Mouse (Mus musculus) thymus, adult 2 months (tissue): Measurements from ENCODE around the gene Fndc3b. TPM values are rescaled to one million over a fixed set of nuclear protein-coding genes. Genes with fewer than 3 reads are reported as not detected.

ENCODE experiments used
- DNase-seq: peaks from one replicate; pipeline ENCODE4 v3.0.0; 2021
- H3K27ac ChIP-seq: fragments of 200-500 bp; 2 replicates; pipeline ENCODE4 v1.5.1; 2012; ENCODE audit warnings: low read length, control low read depth; ENCODE audit not compliant: control insufficient read depth, insufficient read depth
- H3K27me3 ChIP-seq: fragments of 200-500 bp; 2 replicates; pipeline ENCODE4 v1.6.1; 2012; ENCODE audit warnings: mild to moderate bottlenecking, low read length, moderate library complexity, mixed read lengths; ENCODE audit not compliant: control insufficient read depth, insufficient read depth
- H3K36me3 ChIP-seq: fragments of 200-500 bp; 2 replicates; pipeline ENCODE4 v1.6.1; 2012; ENCODE audit warnings: mild to moderate bottlenecking, low read length, moderate library complexity; ENCODE audit not compliant: control insufficient read depth, insufficient read depth
- H3K4me1 ChIP-seq: fragments of 200-500 bp; replicated peaks from 2 replicates; pipeline ENCODE4 v1.6.1; 2012; ENCODE audit warnings: low read length; ENCODE audit not compliant: control insufficient read depth, insufficient read depth
- H3K4me3 ChIP-seq: fragments of 200-500 bp; 2 replicates; pipeline ENCODE4 v1.5.1; 2012; ENCODE audit warnings: mild to moderate bottlenecking, low read length, control low read depth, moderate library complexity; ENCODE audit not compliant: control insufficient read depth, insufficient read depth
- CTCF ChIP-seq: fragments of 200-500 bp; IDR thresholded peaks from 2 replicates; pipeline ENCODE4 v1.5.1; 2012; ENCODE audit warnings: mild to moderate bottlenecking, control low read depth, low read length, moderate library complexity, borderline replicate concordance; ENCODE audit not compliant: control insufficient read depth, poor library complexity, insufficient read depth; ENCODE audit errors: extremely low read depth
- POLR2A ChIP-seq: fragments of 200-500 bp; IDR thresholded peaks from 2 replicates; pipeline ENCODE4 v1.6.1; 2012; ENCODE audit warnings: mild to moderate bottlenecking, low read length, control low read depth, moderate library complexity; ENCODE audit not compliant: control insufficient read depth, poor library complexity, insufficient read depth; ENCODE audit errors: extremely low read depth
- WGBS: fragments of 180-500 bp; shearing (Covaris S2); methylation state at CpG from one replicate; pipeline ENCODE4 v1.1.7; 2018; 5-methylcytosine and 5-hydroxymethylcytosine counted together
- polyA plus RNA-seq: library from polyadenylated mRNA; depleted of rRNA; stranded (reverse); fragments of >200 nt; gene quantifications from 2 replicates; pipeline ENCODE4 v1.2.3, GENCODE M21; 2012

Fndc3b gene
- polyA plus RNA-seq, 1 experiment: 4.7 TPM

DNA sequence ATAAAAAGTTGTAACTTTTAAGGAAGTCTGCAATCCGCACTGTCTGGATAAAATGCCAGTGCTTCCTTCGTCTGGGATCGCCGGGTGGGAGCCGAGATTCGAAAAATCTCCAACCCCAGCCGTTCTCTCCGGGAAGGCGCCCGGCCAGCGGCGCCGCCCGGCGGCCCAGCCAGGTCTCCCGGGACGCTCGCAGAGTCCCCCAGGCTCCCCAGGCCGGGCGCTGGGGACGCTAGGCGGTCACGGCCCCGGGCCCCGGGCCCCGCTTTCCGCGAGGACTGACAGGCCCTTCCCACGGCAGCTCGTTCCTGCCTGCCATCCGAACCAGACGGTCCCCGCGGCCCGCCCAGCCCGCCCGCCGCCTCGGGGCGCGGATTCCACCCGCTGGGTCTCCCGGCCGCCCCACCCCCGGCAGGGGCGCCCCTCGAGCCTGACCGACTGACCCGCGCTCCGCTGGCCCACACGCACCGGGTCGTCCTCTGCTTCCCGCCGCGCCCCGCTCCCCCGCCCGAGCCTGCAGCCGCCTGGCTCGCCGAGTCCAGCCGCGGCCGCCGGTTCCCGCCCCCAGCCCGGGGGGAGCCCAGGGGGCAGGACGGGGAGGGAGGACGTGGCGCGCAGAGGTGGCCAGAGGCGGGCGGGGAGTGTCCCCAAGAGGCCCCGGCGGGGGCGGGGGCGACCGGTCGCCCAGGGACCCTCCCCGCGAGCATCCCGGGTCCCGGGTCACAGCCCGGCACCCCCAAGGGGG is 1.0 kb downstream of the Fndc3b start:
- Histone ChIP-seq H3K27me3 (peaks cover 13% of the 10 kb centered on the region), H3K4me3 (peak overlapping the region; percentile 73), H3K27ac (no peak overlapping the region; the same call in 1 of the 2 replicates), H3K4me1 (peaks cover 4% of the 10 kb centered on the region; the same call in 1 of the 2 replicates), H3K36me3 (no peaks in the 10 kb centered on the region)
- DNase-seq: peak; percentile 17
- WGBS: 2% methylated on average over 72 of the region's 86 CpGs
- TF ChIP-seq POLR2A (no peak), CTCF (no peak)

DNA sequence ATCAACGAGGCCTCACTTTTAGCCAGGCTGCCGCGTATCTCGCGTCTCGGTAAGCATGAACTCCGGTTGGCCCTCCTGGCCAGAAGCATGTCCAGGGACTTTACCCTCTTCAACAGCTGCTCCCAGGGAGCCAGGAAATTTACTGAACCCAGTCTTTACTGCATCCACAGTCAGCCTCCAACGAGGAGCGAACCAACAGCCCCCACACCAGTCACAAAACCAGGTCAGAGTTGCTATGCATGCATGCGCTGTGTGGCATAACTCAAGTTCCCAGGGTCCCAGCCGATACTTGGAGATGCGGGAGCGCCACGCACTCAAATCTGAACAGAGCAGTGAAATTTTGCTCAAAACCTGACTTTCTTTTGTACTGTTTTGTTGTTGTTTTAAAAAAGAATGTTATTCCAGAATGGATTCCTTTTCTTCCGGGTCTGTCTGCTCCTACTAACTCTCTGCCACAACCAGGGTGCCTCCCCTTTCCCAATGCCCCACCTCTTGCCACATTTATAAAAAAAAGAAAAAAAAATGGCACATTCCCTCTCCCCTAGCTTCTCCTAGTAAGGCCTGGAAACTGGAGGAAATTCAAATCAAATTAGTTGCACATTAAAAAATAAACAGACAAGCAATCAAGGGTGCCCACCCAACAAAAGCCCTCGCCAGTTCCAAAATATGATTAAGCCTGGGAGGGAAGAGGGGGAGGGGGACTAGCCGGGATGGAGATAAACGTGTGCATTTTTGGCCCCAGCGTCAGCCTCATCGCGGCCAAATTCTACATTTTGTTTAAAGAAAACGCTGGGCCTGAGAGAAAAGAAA is 1.8 kb downstream of the Fndc3b start:
- Histone ChIP-seq H3K27ac (peak overlapping the region; percentile 29; the same call in 1 of the 2 replicates), H3K36me3 (no peaks in the 10 kb centered on the region), H3K27me3 (peaks cover 13% of the 10 kb centered on the region), H3K4me3 (peak overlapping the region; percentile 73), H3K4me1 (peaks cover 4% of the 10 kb centered on the region; the same call in 1 of the 2 replicates)
- no peak for TF ChIP-seq CTCF
- no peak for TF ChIP-seq POLR2A
- no peak for DNase-seq
- 67% methylated on average over 22 of the region's 22 CpGs for WGBS

DNA sequence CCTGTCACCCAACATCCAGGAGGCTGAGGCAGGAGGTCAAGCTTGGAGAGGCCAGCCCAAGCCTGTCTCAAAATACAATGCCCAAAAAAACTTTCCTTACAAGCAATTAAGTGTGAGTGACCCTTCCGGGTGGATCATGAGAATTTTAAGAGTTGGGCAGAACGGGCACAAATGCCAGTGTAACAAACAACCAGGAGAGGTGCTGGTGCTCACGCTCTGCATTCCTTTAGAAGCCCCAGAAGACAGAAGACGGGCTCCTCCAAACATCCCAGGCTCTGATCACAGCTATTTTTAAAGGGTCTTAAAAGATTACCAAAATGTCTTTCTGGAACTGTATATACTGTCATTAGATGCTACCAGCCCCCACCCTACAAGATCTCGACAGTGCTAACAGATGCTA is 2.5 kb downstream of the Fndc3b start:
- TF ChIP-seq CTCF: no peak
- no peak for TF ChIP-seq POLR2A
- H3K4me1 ChIP-seq: peaks cover 4% of the 10 kb centered on the region; the same call in 1 of the 2 replicates
- H3K36me3 ChIP-seq: no peaks in the 10 kb centered on the region
- no peak for DNase-seq
- no peak overlapping the region for H3K27ac ChIP-seq
- H3K27me3 ChIP-seq: peaks cover 13% of the 10 kb centered on the region
- H3K4me3 ChIP-seq: no peak overlapping the region
- 93% methylated on average over 5 of the region's 5 CpGs for WGBS

DNA sequence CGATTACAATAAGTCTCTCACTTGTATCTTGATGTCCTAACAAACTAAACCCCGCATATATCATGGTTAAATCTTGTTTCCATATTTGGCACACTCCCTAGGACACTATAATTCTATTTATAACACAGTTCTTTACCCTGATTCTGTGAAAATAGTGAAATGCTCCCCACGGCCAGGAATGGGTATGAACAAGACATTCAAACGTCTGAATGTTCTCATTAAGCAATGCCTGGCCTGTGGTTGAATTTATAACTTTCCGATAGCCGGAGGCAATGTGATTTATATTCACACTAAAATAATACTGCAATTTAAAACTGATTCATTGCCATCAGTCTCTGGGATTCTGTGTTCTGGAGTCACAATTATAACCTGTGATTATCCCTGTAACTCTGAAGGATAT is 5.3 kb downstream of the Fndc3b start:
- Histone ChIP-seq H3K27me3 (peaks cover 11% of the 10 kb centered on the region), H3K27ac (no peak overlapping the region), H3K4me3 (no peak overlapping the region), H3K36me3 (no peaks in the 10 kb centered on the region), H3K4me1 (peaks cover 4% of the 10 kb centered on the region; the same call in 1 of the 2 replicates)
- 87% methylated on average over 6 of the region's 6 CpGs for WGBS
- TF ChIP-seq CTCF: no peak
- no peak for TF ChIP-seq POLR2A
- DNase-seq: no peak

DNA sequence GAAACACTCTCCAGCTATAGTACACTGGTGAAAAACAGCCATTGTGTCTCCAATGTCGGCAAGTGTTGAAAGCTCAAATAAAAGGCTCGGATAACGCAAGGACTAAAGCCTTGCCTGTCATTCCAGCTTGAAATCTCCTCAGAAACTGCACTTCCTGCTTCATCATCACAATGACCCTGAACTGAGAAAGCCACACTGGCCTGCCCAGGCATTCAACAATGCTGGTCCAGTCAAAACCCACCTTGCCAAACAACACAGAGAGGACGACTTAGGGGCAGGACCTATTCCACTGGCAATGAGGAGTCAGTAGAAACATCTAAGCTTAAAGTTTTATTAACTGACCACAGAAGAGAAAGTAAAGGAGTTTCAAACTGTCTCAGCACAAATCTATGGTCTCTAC is 6.1 kb downstream of the Fndc3b start:
- no peak for DNase-seq
- TF ChIP-seq POLR2A (no peak), CTCF (no peak)
- Histone ChIP-seq H3K4me3 (no peak overlapping the region), H3K36me3 (no peaks in the 10 kb centered on the region), H3K4me1 (no peaks in the 10 kb centered on the region; the same call in 1 of the 2 replicates), H3K27ac (no peak overlapping the region), H3K27me3 (peaks cover 8% of the 10 kb centered on the region; the same call in 1 of the 2 replicates)
- 87% methylated on average over 4 of the region's 4 CpGs for WGBS

DNA sequence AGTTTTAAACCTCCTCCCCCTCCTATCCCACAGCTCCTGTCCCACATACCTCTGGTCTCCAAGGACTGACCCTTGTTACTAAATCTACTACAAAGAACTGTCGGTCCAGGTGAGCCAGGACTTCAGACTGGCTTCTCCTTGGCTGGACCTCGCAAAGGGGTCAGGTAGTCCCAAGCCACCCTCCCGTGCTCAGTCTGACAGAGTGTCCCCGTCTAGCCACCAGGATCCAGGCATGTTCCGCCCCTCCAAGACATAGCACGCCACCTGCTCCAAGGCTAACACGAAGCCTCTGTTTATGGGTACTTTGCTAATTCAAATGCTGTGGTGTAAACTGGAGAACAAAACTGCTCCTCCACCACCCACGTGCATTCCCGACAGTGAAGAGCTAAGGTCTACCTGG is 6.5 kb downstream of the Fndc3b start:
- no peak for DNase-seq
- Histone ChIP-seq H3K27me3 (peaks cover 5% of the 10 kb centered on the region; the same call in 1 of the 2 replicates), H3K4me3 (no peak overlapping the region), H3K36me3 (no peaks in the 10 kb centered on the region), H3K4me1 (no peaks in the 10 kb centered on the region), H3K27ac (no peak overlapping the region)
- TF ChIP-seq CTCF (no peak), POLR2A (no peak)
- 95% methylated on average over 9 of the region's 9 CpGs for WGBS

DNA sequence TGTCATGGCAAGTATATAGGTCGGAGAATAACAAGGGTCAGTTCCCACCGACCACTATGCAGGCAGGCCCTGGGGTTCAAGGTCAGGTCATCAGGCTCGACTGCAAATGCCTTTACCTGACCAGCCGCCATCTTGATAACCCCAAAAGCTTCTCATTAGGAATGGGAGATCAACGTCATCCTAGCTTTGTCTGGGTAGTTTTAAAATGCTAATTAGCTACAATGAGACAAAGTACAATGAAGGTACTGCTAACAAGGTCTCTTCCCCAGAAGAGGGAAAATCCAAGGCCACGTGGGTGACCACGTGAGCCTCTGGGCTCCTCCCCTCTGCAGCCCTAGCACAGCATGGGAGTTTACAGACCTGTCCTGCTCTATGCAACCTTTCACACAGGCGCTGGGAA is 7.6 kb downstream of the Fndc3b start:
- DNase-seq: no peak
- WGBS: 95% methylated on average over 8 of the region's 8 CpGs
- Histone ChIP-seq H3K27me3 (no peaks in the 10 kb centered on the region), H3K4me1 (no peaks in the 10 kb centered on the region), H3K27ac (no peak overlapping the region), H3K36me3 (no peaks in the 10 kb centered on the region), H3K4me3 (no peak overlapping the region)
- TF ChIP-seq CTCF (no peak), POLR2A (no peak)
